Mouse (Mus musculus) erythroblast, adult 5-6 weeks (primary cell): ENCODE measurements around the gene Mif. TPM values are rescaled to one million over a fixed set of nuclear protein-coding genes. Genes with fewer than 3 reads are reported as not detected.

Source experiments
- total RNA-seq, 2 experiments: library from RNA; stranded (forward) in 1 of 2; stranded (reverse) in 1 of 2; fragments of 150-400 nt in 1 of 2; fragments of 200-764, 138-1000 nt in 1 of 2; gene quantifications; 2 replicates each; pipeline versions ENCODE4 v1.2.3 to v1.2.4; 2015 to 2017; ENCODE audit warnings: low replicate concordance in 2 of 2

Mif gene
- total RNA-seq, 2 experiments from 2014 or later = 65.8 to 79.7 TPM

Other genes with a start within 250 kb of the Mif start
- 1.7 and 5.2 TPM in 2 replicates for gene Susd2, start 216.2 kb downstream of the Mif start, total RNA-seq (2015; ENCODE audit: low replicate concordance)
- gene Susd2, start 216.2 kb downstream of the Mif start, total RNA-seq (2017; ENCODE audit: low replicate concordance) = 3.8 and 4.0 TPM in 2 replicates
- 133 and 187 TPM in 2 replicates for gene Cabin1, start 95.9 kb downstream of the Mif start, total RNA-seq (2015; ENCODE audit: low replicate concordance)
- 246 and 264 TPM in 2 replicates for gene Cabin1, start 95.9 kb downstream of the Mif start, total RNA-seq (2017; ENCODE audit: low replicate concordance)
- gene Ddt, start 86.8 kb downstream of the Mif start, total RNA-seq (2015; ENCODE audit: low replicate concordance) = 5.4 TPM in 1 of 2 replicates, not detected in the other
- 4.6 and 5.0 TPM in 2 replicates for gene Ddt, start 86.8 kb downstream of the Mif start, total RNA-seq (2017; ENCODE audit: low replicate concordance)
- gene Gm20441, start 79.3 kb downstream of the Mif start, total RNA-seq (2015; ENCODE audit: low replicate concordance) = not detected in 2 replicates
- not detected in 2 replicates for gene Gm20441, start 79.3 kb downstream of the Mif start, total RNA-seq (2017; ENCODE audit: low replicate concordance)
- 0.42 TPM in 1 of 2 replicates, not detected in the other for gene Gstt3, start 78.8 kb downstream of the Mif start, total RNA-seq (2015; ENCODE audit: low replicate concordance)
- gene Gstt3, start 78.8 kb downstream of the Mif start, total RNA-seq (2017; ENCODE audit: low replicate concordance) = 0.51 TPM in 1 of 2 replicates, not detected in the other
- gene Gstt1, start 61.7 kb downstream of the Mif start, total RNA-seq (2015; ENCODE audit: low replicate concordance) = 6.3 and 24.0 TPM in 2 replicates
- 4.1 and 6.8 TPM in 2 replicates for gene Gstt1, start 61.7 kb downstream of the Mif start, total RNA-seq (2017; ENCODE audit: low replicate concordance)
- not detected in 2 replicates for gene Gstt4, start 37.7 kb downstream of the Mif start, total RNA-seq (2015; ENCODE audit: low replicate concordance)
- 0.84 TPM in 1 of 2 replicates, not detected in the other for gene Gstt4, start 37.7 kb downstream of the Mif start, total RNA-seq (2017; ENCODE audit: low replicate concordance)
- gene Gstt2, start 22.8 kb downstream of the Mif start, total RNA-seq (2015; ENCODE audit: low replicate concordance) = 7.9 and 8.8 TPM in 2 replicates
- gene Gstt2, start 22.8 kb downstream of the Mif start, total RNA-seq (2017; ENCODE audit: low replicate concordance) = 2.4 and 11.0 TPM in 2 replicates
- 1.7 TPM in 1 of 2 replicates, not detected in the other for gene Derl3, start 33.2 kb upstream of the Mif start, total RNA-seq (2015; ENCODE audit: low replicate concordance)
- gene Derl3, start 33.2 kb upstream of the Mif start, total RNA-seq (2017; ENCODE audit: low replicate concordance) = not detected in 2 replicates
- gene Smarcb1, start 61.4 kb upstream of the Mif start, total RNA-seq (2015; ENCODE audit: low replicate concordance) = 9.4 and 16.9 TPM in 2 replicates
- 15.7 and 16.7 TPM in 2 replicates for gene Smarcb1, start 61.4 kb upstream of the Mif start, total RNA-seq (2017; ENCODE audit: low replicate concordance)
- gene Chchd10, start 72.9 kb upstream of the Mif start, total RNA-seq (2015; ENCODE audit: low replicate concordance) = 33.2 and 46.5 TPM in 2 replicates
- 27.2 and 33.2 TPM in 2 replicates for gene Chchd10, start 72.9 kb upstream of the Mif start, total RNA-seq (2017; ENCODE audit: low replicate concordance)
- gene Mmp11, start 76.3 kb upstream of the Mif start, total RNA-seq (2015; ENCODE audit: low replicate concordance) = not detected in 2 replicates
- gene Mmp11, start 76.3 kb upstream of the Mif start, total RNA-seq (2017; ENCODE audit: low replicate concordance) = 1.1 TPM in 1 of 2 replicates, not detected in the other
- gene Gm867, start 80.4 kb upstream of the Mif start, total RNA-seq (2015; ENCODE audit: low replicate concordance) = 91.3 and 110 TPM in 2 replicates
- gene Gm867, start 80.4 kb upstream of the Mif start, total RNA-seq (2017; ENCODE audit: low replicate concordance) = 27.6 and 34.8 TPM in 2 replicates
- not detected in 2 replicates for gene Vpreb3, start 82.8 kb upstream of the Mif start, total RNA-seq (2015; ENCODE audit: low replicate concordance)
- gene Vpreb3, start 82.8 kb upstream of the Mif start, total RNA-seq (2017; ENCODE audit: low replicate concordance) = not detected in 2 replicates
- not detected in 2 replicates for gene Gm5134, start 94.3 kb upstream of the Mif start, total RNA-seq (2015; ENCODE audit: low replicate concordance)
- 1.3 TPM in 1 of 2 replicates, not detected in the other for gene Gm5134, start 94.3 kb upstream of the Mif start, total RNA-seq (2017; ENCODE audit: low replicate concordance)
- gene Zfp280b, start 172.4 kb upstream of the Mif start, total RNA-seq (2015; ENCODE audit: low replicate concordance) = 0.63 and 2.7 TPM in 2 replicates
- 1.8 and 2.2 TPM in 2 replicates for gene Zfp280b, start 172.4 kb upstream of the Mif start, total RNA-seq (2017; ENCODE audit: low replicate concordance)